Mouse (Mus musculus) right cerebral cortex, postnatal 25 days (tissue): ENCODE data around the gene Dennd5b.
"Not testable (repeated sequence)": the region's sequence is repeated elsewhere in the genome, so short reads cannot be mapped to it uniquely, and the experiment has no call there.

Source experiments
- DNase-seq: peaks from one replicate; pipeline ENCODE4 v3.0.0; 2022

Gene Dennd5b

GRCm38 (mm10) chr6:148945509-148946408 is 155.7 kb downstream of the Dennd5b start:
- DNase-seq, result peak; percentile 24

- peak; percentile 11 for DNase-seq
Measured at GRCm38 (mm10) chr6:148944767-148945508, 156.5 kb downstream of the Dennd5b start.

- DNase-seq, result no peak
Measured at GRCm38 (mm10) chr6:148944344-148944766, 157.1 kb downstream of the Dennd5b start.

GRCm38 (mm10) chr6:148943695-148944094 is 157.8 kb downstream of the Dennd5b start:
- DNase-seq, result no peak

- no peak for DNase-seq
Measured at GRCm38 (mm10) chr6:148942406-148942805, 159.1 kb downstream of the Dennd5b start.

- no peak for DNase-seq
Measured at GRCm38 (mm10) chr6:148941880-148942279, 159.6 kb downstream of the Dennd5b start.

GRCm38 (mm10) chr6:148940383-148940782 is 161.1 kb downstream of the Dennd5b start:
- not testable (repeated sequence) for DNase-seq
